Mouse (Mus musculus): ENCODE measurements around the gene Tmem217.
A peak's percentile ranks its signal among the peaks of the same experiment; 100 is the strongest.
"Not testable (repeated sequence)": the region's sequence is repeated elsewhere in the genome, so short reads cannot be mapped to it uniquely, and the experiment has no call there.

Tmem217 gene

DNA sequence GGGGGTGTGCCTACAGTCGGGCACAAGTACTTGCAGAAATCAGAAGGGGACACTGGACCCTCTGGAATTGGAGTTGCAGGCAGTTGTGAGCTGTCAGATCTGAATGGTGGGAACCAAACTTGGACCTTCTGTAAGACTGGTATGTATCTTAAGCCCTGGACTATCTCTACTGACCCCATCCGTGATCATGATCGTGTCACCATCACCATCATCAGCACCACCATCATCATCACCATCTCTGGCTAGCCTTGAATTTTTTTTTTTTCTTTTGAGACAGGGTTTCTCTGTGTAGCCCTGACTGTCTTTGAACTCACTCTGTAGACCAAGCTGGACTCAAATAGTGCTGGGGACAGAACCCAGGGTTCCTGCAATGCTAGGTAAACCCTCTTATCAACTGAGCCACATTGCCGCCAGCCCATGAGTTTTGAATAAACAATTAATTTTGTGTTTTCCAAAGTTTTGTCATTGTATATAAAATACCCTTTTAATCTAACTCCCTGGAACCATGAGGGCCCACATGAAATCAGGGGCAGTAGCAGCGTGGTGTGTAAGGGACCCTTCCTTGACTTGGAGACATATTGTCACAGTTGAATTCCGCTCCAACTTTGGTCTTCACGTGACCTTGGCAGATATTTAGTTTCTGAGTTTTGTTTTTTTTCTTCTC is 50.0 kb downstream of the Tmem217 start:
- DNase-seq (ENCODE audit: low read depth), result no peak

DNA sequence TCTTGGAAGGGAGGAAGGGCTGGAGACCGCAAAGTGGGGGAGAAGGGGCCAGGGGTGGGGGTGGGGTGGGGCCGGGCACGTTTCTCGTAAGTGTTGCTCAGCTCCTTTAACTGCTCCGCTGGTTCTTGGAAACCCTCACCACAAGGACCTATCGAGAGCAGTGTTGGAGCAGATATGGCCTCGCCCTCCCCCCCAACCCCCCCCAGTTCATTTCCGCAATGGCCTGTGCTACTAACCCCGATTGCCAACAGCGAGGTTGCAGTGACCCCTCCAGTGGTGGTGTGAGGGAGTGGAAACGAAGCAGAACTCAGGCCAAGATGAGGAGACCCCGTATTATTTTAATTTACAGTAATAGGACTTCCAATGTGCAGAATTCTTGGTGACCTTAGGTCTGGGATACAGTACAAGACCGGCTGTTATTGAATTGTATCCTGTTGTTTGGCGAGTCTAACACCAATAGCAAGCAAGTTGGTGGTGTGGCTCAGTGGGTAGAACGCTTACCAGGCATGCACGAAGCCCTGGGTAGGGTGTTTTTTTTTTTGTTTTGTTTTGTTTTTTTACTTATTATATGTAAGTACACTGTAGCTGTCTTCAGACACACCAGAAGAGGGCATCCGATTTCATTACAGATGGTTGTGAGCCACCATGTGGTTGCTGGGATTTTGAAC is 51.2 kb downstream of the Tmem217 start:
- peak; percentile 85 for DNase-seq (ENCODE audit: low read depth)

DNA sequence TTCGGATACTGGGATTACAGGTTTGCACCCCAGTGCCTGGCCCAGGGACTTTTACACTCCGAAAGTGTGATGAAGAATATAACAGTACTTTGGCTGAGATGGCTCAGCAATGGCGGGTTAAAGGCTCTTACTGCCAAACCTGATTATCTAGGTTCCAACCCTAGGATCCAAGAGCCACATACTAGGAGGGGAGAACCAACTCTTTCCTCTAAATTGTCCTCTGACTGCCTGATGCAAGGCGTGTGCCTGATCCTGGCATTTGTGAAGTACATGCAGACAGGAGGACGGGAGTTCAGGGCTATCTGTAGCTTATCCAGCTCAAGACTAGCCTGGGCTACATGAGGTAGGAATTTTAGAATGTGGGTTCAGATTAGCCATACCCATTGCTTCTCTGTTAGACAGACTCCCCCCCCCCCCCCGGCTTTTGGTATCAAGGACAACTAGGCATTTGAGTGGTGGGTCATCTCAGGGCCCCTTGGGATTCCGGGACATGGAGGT is 51.9 kb downstream of the Tmem217 start:
- DNase-seq (ENCODE audit: low read depth), result no peak

DNA sequence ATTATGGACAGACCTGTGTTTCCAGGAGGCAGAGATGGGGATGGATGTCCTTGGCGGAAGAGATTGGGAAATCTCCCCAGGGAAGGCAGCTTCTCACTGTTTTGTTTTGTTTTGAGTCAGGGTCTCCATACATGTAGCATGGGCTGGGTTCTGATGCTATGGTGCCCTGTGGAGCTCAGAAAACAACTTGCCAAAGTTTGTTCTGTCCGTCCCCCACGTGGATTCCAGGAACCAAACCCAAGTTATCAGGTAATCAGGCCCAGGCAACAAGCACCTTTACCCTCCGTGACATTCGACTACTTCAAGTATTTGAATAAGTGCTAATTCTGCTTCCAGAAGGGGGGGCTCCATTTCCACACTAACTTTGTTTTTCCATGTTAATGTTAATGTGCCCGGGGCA is 52.7 kb downstream of the Tmem217 start:
- DNase-seq (ENCODE audit: low read depth), result peak; percentile 96

DNA sequence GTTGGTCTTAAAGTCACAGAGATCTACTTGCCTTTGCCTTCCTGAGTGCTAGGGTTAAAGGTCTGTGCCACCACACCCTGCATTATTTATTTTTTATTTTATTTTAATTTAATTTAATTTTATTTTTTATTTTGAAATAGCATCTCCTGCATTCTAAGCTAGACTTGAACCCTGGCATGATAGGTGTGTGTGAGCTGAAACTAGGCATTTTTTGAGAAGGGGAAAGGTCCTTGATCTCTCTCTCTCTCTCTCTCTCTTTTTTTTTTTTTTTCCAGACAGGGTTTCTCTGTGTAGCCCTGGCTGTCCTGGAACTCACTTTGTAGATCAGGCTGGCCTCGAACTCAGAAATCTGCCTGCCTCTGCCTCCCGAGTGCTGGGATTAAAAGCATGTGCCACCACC is 53.2 kb downstream of the Tmem217 start:
- DNase-seq (ENCODE audit: low read depth), result not testable (repeated sequence)

DNA sequence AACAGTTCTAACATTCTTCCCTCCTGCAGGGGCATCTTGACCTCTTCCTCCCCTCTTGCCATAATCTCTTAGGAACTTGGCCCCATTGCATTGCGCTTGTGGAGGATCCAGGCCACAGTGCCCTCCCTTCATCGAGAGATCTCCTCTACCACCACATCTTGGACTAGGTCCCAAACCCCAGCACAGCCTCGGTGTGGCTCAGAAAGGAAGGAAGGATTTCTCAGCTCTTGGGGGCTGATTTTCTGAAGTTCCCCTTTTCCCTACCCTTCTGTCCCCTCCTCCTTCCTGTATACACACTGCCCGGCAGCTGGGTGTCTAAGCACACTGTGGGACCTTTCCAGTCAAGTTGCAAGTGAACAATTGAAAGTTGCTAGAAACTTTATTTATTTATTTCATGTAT is 54.2 kb downstream of the Tmem217 start:
- DNase-seq (ENCODE audit: low read depth), result no peak

DNA sequence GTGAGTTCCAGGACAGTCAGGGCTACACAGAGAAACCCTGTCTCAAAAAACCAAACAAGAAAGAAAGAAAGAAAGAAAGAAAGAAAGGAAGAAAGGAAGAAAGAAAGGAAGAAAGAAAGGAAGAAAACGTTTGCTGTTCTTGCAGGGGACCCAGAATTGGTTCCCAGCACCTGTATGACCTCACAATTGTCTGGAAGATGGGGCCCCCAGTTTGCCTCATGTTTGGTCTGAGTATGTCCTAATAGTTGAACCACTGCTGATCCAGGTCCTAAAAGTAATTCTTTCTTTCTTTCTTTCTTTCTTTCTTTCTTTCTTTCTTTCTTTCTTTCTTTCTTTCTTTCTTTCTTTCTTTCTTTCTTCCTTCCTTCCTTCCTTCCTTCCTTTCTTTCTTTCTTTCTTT is 54.7 kb downstream of the Tmem217 start:
- DNase-seq (ENCODE audit: low read depth), result not testable (repeated sequence)

DNA sequence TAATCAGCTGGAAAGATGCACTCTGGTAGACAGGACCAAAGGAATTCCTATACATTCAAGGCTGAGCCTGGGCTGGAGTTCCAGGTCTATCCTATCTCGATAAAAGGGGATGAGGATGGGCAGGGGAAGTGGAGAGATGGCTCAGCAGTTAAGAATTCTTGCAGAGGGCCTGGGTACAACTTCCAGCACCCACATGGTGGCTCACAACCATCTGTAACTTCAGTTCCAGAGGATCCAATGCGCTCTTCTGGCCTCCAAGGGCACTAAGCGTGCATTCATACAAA is 55.2 kb downstream of the Tmem217 start:
- DNase-seq (ENCODE audit: low read depth), result no peak

DNA sequence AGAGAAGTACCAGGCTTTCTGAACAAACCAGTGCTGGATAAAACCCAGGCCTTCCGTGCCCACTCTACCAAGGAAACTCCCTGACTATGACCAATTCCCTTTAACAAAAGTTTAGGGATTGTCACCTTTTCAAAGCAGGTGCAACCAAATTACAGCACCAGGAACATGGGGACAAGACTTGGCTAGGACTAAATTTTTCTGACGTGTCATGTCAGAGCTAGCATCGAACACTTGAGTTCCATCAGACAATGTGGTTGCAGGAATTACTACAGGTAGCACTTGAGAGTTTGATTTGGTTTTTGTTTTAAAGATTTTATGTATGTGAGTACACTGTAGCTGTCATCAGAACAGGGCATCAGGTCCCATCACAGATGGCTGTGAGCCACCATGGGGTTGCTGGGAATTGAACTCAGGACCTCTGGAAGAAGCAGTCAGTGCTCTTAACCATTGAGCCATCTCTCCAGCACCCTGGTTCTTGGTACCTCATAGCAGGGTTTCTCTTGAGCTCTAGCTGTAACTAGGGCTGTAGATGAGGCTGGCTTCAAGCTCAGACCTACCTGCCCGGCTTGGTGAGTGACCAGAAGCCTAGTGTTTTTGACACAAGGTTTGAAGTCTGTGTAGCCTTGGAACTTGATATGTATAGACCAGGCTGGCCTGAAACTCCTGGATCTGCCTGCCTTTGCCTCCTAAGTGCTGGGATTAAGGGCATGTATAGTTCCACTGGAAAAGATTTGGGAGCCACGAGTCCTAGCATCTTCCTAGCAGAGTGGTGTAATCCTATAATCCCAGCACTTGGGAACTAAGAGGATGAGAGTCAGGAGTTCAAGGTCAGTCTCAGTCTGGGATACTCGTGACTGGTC is 55.7 kb downstream of the Tmem217 start:
- no peak for DNase-seq (ENCODE audit: low read depth)

DNA sequence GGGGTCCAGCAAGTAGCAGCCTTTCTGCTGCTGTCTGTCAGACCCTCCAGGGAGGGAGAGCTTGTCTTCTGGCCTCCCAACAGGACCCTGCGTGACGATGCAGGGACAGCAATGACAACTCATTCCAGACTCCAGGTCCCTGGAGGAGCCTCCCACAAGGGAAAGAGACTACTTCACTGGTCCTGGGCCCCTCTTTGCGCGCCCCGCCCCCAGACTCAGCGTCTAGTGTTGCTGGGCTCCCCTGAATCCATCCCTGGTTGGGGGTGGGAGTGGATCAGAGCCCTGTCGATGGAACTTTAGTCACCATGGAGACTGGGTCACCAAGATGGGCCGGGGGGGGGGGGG is 57.5 kb downstream of the Tmem217 start:
- no peak for DNase-seq (ENCODE audit: low read depth)

DNA sequence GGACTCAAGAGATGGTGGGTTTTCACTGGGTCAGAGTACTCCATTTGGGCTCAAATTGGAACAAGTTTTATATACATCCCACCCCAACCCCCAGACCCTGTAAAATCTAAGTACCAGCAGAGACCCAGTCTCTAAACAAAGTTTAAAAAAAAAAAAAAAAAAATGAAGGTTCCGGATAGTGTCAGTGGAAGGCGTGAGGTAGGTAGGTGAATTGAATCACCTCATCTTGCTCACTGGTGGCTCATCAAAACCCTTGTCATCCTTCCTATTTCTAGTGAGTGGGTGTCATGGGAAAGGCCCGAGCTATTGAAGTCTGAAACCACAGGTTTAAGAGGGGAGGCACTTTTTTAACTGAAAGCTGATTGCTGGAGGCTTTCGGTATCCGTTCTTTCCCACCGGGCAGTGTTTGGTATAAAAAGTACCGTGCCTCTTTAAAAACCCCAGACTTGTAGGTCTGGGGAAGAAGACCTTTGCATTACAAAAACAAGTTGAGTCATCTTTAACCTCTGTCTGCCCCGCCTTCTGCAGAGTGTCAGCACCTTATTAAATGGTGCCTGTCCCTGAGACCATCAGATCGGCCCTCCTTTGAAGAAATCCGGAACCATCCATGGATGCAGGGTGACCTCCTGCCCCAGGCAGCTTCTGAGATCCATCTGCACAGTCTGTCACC is 58.0 kb downstream of the Tmem217 start:
- DNase-seq (ENCODE audit: low read depth), result no peak

DNA sequence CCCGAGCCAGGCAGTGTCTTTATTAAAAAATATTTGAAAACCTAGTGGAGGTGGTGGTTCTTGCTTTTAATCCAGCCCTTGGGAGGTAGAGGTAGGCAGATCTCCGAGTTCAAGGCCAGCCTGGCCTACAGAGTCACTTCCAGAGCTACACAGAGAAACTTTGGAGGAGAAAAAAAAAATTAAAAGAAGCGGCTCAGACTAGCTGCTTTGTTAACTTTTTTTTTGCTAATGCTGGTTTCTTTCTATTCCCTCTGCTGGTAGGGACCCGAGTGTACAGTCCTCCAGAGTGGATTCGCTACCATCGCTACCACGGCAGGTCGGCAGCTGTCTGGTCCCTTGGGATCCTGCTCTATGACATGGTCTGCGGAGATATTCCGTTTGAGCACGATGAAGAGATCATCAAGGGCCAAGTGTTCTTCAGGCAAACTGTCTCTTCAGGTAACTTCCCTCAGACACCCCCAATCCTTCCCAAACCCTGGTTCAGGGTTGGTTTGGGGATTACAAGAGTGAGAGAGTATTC is 58.7 kb downstream of the Tmem217 start:
- no peak for DNase-seq (ENCODE audit: low read depth)

DNA sequence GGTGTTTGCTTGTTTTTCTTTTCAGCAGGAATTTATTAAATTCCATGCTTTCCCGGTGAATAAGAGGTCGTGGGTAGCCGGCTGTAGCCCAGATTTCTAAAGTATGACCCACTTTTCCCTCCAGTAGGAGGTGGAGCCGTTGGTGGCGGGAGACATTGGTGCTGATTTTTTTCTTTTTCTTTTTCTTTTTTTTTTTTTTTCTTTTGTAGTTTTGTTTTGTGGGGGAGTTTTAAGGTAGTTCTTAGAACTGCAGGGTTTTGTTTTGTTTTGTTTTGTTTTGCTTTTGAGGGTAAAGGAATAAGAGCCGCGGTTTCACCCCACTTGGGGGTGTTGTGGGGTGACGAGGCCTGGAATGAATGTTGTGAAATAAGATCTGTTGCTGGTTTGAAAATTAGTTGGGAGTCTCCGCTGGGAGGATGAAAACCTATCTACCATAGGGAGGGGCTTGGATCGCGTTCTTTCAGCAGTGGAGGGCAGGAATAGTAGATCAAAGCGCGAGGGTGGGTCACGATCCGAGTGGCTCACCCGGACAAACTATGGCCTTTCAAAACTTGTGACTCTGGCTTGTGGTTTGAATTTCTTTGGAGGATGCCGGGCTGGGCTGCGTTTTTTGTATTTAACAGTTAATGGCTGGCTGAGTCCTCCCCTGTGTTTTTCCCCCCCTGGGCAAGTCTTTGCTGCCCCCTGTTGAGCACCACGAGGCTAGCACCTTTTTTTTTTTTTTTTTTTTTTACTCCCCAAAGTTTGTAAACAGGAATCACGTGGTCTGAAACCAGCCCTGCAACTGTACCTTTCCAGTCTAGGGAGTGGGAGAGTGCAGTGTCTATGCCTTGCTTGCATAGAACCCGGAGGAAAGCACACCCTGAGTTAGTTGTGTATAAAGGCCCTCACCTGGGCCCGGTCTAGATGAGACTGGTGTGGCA is 59.7 kb downstream of the Tmem217 start:
- no peak for DNase-seq (ENCODE audit: low read depth)

DNA sequence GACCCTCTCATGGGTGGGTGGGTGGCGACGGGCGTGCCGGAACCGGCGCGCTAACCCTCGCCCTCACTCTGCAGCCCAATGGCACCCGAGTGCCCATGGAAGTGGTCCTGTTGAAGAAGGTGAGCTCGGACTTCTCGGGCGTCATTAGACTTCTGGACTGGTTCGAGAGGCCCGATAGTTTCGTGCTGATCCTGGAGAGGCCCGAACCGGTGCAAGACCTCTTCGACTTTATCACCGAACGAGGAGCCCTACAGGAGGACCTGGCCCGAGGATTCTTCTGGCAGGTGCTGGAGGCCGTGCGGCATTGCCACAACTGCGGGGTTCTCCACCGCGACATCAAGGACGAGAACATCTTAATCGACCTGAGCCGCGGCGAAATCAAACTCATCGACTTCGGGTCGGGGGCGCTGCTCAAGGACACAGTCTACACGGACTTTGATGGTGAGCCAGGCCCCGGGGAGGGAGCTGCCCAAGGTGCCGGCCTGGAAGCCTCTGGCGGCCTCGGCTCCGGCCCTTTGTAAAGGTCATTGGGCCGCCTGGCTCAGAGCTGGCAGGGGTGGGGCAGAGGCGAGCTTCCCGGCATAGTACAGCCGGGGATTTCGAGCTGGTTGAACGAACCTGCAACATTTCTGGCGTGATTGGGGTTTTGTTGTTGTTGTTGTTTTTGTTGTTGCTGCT is 60.5 kb downstream of the Tmem217 start:
- no peak for DNase-seq (ENCODE audit: low read depth)

DNA sequence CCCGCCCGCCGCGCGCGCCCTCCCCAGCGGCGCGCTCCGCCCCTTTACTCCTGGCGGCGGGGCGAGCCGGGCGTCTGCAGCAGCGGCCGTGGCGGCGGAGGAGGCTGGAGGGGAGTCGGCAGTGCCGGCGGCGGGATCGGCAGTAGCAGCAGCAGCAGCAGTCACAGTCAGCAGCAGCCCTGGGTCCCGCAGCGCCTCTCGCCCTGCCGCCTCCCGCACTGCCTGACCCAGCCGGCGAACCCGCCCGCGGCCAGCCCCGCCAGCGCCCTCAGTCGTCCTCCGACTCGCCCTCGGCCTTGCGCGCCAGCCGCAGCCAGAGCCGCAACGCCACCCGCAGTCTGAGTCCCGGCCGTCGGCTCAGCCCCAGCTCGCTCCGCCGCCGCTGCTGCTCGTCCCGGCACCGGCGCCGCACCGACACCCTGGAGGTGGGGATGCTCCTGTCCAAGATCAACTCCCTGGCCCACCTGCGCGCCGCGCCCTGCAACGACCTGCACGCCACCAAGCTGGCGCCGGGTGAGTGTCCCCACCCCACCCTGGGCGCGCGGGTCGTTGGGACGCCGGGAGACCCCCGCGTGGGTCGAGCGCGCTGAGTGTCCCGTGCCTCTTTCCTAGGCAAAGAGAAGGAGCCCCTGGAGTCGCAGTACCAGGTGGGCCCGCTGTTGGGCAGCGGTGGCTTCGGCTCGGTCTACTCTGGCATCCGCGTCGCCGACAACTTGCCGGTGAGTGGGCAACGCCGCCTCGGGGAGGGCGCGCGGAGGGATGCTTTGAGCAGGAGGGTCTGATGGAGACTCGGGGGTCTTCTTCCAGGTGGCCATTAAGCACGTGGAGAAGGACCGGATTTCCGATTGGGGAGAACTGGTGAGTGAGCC is 61.2 kb downstream of the Tmem217 start, which contains the start of gene Pim1:
Pim1 (plus strand) TSS at position 41 of the 869 bp plus-strand sequence.
- no peak for DNase-seq (ENCODE audit: low read depth)

DNA sequence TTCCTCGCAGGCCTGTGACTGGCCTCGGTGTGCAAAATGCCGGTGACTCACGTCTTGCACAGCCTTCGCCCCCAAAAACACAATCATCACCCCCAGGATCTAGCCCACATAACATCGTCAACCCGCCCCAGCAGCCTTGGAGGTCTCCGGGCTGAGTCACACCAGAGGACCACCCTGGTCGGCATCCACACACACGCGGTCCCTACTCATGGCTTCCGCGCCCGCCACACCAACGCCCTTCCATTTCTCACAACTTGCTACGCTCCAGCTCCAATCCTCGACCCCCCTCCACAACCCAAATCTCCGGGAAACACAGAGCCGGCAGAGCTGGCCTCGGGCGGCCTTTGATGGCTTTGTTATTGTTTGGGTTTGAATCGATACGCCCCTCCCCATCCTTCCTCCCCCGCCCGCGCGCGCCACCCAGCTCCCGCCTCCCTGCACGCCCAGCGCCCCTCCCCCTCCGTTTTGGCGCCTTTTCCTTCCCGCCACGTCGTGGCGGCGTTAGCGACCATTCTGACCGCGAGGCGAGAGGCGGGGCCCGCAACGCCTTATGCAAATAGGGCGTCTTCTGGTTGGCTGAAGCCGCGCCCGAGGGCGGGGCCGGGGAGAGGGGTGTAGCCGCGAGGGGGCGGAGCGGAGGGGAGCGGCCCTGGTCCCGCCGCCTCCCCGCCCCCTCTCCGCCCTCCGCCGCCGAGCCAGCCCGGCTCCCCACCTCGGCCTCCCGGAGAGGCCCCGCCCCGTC is 62.0 kb downstream of the Tmem217 start:
- DNase-seq (ENCODE audit: low read depth), result peak; percentile 99

DNA sequence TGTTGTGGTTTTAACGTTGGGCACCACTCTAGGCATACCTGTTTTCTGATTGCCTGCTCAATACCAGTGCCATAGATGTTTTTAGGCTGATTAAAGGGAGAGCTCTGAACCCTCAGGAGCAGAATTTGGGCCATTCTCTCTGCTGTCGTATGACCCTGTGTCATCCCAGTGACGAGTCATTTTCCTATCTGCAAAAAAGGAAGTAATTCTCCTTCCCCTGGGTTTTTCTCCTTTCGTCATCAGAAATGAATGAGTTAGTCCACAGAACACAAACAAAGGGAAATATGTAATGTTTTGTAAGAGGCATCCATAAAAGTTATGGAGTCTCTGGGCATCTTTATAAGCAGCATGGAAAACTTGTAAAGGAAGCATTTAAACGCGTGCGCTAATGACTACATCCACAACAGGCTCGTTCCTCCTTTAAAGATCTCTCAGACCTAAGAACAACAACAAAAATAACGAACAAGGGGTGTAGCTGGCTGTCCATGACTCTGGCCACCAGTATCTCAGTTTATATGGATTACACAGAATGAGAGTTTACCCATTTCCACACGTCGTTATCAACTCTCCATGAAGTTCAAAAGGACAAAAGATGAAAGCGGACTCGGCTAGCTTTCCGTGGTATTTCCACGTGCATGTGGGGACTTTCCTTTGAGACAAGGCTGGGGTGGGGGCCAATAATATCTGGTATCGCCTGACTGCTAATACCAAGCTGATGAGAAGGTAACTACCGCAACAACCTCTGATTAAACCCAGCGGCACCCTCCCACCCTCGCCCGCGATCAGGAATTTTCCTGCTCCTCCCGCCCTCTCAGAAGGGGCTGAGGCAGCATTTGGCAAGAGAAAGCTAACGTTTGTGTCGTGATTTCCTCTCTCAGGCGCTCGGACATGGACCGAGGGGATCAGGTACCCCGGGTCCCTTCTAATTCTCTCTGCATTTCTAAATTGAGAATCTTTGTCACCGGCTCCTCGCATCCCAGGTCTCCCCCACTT is 62.9 kb downstream of the Tmem217 start:
- DNase-seq (ENCODE audit: low read depth), result no peak

Data from c-Kit-positive CD71-positive TER-119-negative erythroid progenitor cells, embryonic 14.5 days (primary cell).